Mouse (Mus musculus): ENCODE measurements around the gene L3mbtl1. TPM values are rescaled to one million over a fixed set of nuclear protein-coding genes. Genes with fewer than 3 reads are reported as not detected.

The L3mbtl1 gene
- polyA plus RNA-seq, 1 experiment from 2014 or later = 0.06 TPM

DNA sequence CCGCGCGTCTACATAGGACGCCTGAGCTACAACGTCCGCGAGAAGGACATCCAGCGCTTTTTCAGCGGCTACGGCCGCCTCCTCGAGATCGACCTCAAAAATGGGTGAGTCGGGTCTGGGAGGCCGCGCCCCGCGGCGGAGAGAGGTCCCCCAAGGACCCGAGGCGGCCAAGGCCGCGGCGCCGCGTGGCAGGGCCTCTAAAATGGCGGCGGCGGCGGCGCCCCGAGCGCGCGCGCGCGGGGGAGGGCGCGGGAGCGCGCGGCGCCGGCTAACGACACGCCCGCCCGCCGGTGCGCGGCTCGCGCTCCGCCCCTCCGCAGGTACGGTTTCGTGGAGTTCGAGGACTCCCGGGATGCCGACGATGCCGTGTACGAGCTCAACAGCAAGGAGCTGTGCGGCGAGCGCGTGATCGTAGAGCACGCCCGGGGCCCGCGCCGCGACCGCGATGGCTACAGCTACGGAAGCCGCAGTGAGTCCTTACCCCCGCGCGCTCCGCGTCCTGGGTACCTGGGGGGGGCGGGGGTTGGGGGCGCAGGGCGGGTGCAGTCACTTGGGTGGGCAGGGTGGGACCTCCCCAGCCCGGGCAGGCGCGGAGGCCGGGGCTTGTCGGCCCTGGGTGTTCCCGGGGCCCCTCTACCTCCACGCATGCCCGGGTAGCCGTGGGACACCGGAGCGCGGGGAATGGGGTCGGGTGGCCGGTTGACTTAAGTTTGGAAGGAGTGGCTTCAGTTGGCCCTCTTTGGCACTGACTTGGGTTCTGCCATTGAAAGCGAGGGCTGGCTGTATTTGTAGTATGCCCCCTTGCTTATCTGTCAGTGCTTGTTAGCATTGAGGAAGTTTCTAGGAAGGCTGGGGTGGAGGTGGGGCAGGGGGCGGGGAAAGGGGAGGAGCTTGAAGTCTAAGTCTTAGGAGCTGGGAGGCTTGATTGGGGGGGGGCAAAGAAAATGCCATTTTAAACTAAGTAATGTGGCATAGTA, 11.3 kb upstream of the L3mbtl1 start:
- Histone ChIP-seq H3K9me3 (replicated peaks; ENCODE audit: control insufficient read depth, low read length) (no peaks in the 10 kb centered on the region), H3K9ac (replicated peaks; ENCODE audit: low read length) (peak overlapping the region; percentile 100), H3K36me3 (replicated peaks; ENCODE audit: control insufficient read depth, insufficient read depth, low read depth, low read length) (peaks cover 5% of the 10 kb centered on the region), H3K27me3 (ENCODE audit: control insufficient read depth, insufficient read depth, low read length) (no peaks in the 10 kb centered on the region), H3K4me2 (ENCODE audit: low read depth, low read length) (peak overlapping the region; percentile 64), H3K27ac (replicated peaks; ENCODE audit: low read depth, low read length) (peak overlapping the region; percentile 94), H3K4me3 (ENCODE audit: low read depth, low read length) (peak overlapping the region; percentile 98), H3K4me1 (ENCODE audit: control insufficient read depth, insufficient read depth, low read length) (no peaks in the 10 kb centered on the region)
- peak; percentile 70 for DNase-seq (ENCODE audit: low spot score)
- peak; percentile 56 for ATAC-seq (replicated peaks; ENCODE audit: insufficient number of reproducible peaks, low FRiP score, low TSS enrichment, low read depth)
- under 1% methylated on average over 54 of the region's 103 CpGs for WGBS

DNA sequence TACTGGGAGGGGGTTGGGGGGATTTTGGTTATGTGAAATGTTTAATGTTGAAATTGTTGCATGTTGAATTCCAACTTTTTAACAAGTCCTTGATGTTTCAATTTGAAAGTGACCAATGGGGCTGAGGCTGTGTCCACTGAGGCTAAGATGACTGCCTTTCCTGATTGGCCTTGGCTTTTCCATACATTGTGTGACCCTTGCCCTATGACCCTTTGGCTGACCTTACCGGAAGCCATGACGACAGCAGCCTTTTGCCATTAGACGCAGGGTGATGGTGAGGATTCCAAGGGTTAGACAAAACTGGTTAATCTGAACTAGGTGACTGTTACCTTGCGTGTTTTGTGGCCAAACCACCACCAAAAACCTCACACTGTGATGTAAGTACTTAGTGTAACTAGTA, 10.6 kb upstream of the L3mbtl1 start:
- no peak for ATAC-seq (replicated peaks; ENCODE audit: insufficient number of reproducible peaks, low FRiP score, low TSS enrichment, low read depth)
- Histone ChIP-seq H3K4me2 (ENCODE audit: low read depth, low read length) (peak overlapping the region; percentile 64), H3K27me3 (ENCODE audit: control insufficient read depth, insufficient read depth, low read length) (no peaks in the 10 kb centered on the region), H3K9ac (replicated peaks; ENCODE audit: low read length) (peak overlapping the region; percentile 100), H3K36me3 (replicated peaks; ENCODE audit: control insufficient read depth, insufficient read depth, low read depth, low read length) (peaks cover 8% of the 10 kb centered on the region), H3K4me1 (ENCODE audit: control insufficient read depth, insufficient read depth, low read length) (no peaks in the 10 kb centered on the region), H3K27ac (replicated peaks; ENCODE audit: low read depth, low read length) (no peak overlapping the region), H3K9me3 (replicated peaks; ENCODE audit: control insufficient read depth, low read length) (no peaks in the 10 kb centered on the region), H3K4me3 (ENCODE audit: low read depth, low read length) (peak overlapping the region; percentile 98)
- peak; percentile 37 for DNase-seq (ENCODE audit: low spot score)
- WGBS = 44% methylated on average over 4 of the region's 4 CpGs

DNA sequence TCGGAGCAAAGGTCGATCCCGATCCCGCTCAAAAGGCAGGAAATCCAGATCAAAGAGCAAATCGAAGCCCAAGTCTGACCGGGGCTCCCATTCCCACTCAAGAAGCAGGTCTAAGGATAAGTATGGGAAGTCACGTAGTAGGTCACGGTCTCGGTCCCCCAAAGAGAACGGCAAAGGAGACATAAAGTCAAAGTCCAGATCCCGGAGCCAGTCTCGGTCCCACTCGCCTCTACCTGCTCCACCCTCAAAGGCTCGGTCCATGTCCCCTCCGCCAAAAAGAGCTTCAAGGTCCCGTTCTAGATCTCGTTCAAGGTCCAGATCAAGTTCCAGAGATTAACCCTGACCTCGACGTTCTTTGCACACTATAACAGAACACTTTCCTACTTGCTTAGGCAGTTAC, 8.9 kb upstream of the L3mbtl1 start:
- Histone ChIP-seq H3K9me3 (replicated peaks; ENCODE audit: control insufficient read depth, low read length) (no peaks in the 10 kb centered on the region), H3K9ac (replicated peaks; ENCODE audit: low read length) (no peak overlapping the region), H3K4me3 (ENCODE audit: low read depth, low read length) (no peak overlapping the region), H3K4me1 (ENCODE audit: control insufficient read depth, insufficient read depth, low read length) (no peaks in the 10 kb centered on the region), H3K27me3 (ENCODE audit: control insufficient read depth, insufficient read depth, low read length) (no peaks in the 10 kb centered on the region), H3K27ac (replicated peaks; ENCODE audit: low read depth, low read length) (no peak overlapping the region), H3K4me2 (ENCODE audit: low read depth, low read length) (no peak overlapping the region), H3K36me3 (replicated peaks; ENCODE audit: control insufficient read depth, insufficient read depth, low read depth, low read length) (peaks cover 11% of the 10 kb centered on the region)
- WGBS = 93% methylated on average over 19 of the region's 19 CpGs
- ATAC-seq (replicated peaks; ENCODE audit: insufficient number of reproducible peaks, low FRiP score, low TSS enrichment, low read depth) (no peak), DNase-seq (ENCODE audit: low spot score) (no peak)

DNA sequence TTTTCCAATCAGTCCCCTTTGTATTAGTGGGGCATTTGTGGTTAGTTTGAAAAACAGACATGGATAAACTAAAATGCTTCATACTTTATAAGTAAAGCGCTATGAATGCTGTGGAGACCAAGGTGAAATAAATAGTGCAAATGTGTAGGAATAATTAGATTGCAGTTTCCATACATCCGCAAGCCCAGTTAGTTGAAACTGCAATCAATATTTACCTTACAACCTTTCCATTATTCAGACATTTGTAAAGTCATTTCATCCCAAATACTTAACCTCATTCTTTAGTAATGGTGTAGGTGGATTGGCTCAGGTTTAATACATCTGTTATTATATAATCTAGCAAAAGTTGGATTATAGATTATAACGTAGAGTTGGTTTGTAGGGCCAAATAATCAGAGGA, 7.6 kb upstream of the L3mbtl1 start:
- no peak overlapping the region for H3K9ac ChIP-seq (replicated peaks; ENCODE audit: low read length)
- no peaks in the 10 kb centered on the region for H3K9me3 ChIP-seq (replicated peaks; ENCODE audit: control insufficient read depth, low read length)
- 96% methylated on average over 3 of the region's 3 CpGs for WGBS
- H3K4me1 ChIP-seq (ENCODE audit: control insufficient read depth, insufficient read depth, low read length) = no peaks in the 10 kb centered on the region
- DNase-seq (ENCODE audit: low spot score) (no peak), ATAC-seq (replicated peaks; ENCODE audit: insufficient number of reproducible peaks, low FRiP score, low TSS enrichment, low read depth) (no peak)
- H3K4me2 ChIP-seq (ENCODE audit: low read depth, low read length) = no peak overlapping the region
- no peaks in the 10 kb centered on the region for H3K27me3 ChIP-seq (ENCODE audit: control insufficient read depth, insufficient read depth, low read length)
- no peak overlapping the region for H3K4me3 ChIP-seq (ENCODE audit: low read depth, low read length)
- no peak overlapping the region for H3K27ac ChIP-seq (replicated peaks; ENCODE audit: low read depth, low read length)
- peaks cover 14% of the 10 kb centered on the region for H3K36me3 ChIP-seq (replicated peaks; ENCODE audit: control insufficient read depth, insufficient read depth, low read depth, low read length)

DNA sequence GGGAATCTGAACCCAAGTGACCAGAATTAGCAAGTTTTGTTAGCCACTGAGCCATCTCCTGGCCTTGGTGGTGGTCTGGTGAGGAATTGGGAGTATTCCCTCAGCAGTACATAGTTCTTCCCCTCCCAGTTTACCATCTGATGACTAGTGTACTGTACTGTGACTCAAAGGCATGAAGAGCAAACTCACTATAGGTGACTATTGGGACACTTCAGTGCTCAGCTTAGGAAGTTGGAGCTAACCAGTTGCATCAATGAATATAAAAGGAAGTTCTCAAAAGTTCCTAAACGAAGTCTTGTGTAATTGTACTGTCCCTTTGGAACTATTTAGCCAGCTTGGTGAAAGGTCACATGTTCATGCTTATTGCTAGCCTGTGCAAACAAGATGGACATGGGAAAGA, 3.7 kb upstream of the L3mbtl1 start:
- peaks cover 8% of the 10 kb centered on the region for H3K36me3 ChIP-seq (replicated peaks; ENCODE audit: control insufficient read depth, insufficient read depth, low read depth, low read length)
- H3K4me1 ChIP-seq (ENCODE audit: control insufficient read depth, insufficient read depth, low read length) = no peaks in the 10 kb centered on the region; the same call in 1 of the 2 replicates
- DNase-seq (ENCODE audit: low spot score) (no peak), ATAC-seq (replicated peaks; ENCODE audit: insufficient number of reproducible peaks, low FRiP score, low TSS enrichment, low read depth) (no peak)
- 83% methylated on average over 1 of the region's 1 CpGs for WGBS
- no peak overlapping the region for H3K4me2 ChIP-seq (ENCODE audit: low read depth, low read length)
- H3K27me3 ChIP-seq (ENCODE audit: control insufficient read depth, insufficient read depth, low read length) = peaks cover 3% of the 10 kb centered on the region; the same call in 1 of the 2 replicates
- no peak overlapping the region for H3K4me3 ChIP-seq (ENCODE audit: low read depth, low read length)
- H3K9ac ChIP-seq (replicated peaks; ENCODE audit: low read length) = no peak overlapping the region
- H3K27ac ChIP-seq (replicated peaks; ENCODE audit: low read depth, low read length) = no peak overlapping the region
- no peaks in the 10 kb centered on the region for H3K9me3 ChIP-seq (replicated peaks; ENCODE audit: control insufficient read depth, low read length)

DNA sequence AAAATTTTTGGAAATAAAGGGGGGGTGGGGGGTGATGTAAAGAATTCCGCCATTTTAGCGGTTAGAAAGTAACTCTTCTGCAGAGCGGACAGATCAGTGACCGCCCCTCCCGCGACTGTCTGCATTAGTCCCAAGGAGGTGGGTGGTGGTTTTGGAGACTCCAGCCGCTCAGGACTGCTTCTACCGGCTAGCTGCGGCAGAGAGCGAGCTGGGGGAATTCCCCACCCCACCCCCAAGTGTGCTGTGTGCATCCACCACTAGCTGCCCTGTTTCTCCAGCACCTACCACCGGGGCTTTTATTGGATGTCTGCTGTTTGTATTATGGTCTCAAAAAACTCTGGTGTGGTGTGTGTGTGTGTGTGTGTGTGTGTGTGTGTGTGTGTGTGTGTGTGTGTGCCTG, 659 bp downstream of the L3mbtl1 start:
- H3K27me3 ChIP-seq (ENCODE audit: control insufficient read depth, insufficient read depth, low read length) = peaks cover 3% of the 10 kb centered on the region; the same call in 1 of the 2 replicates
- no peak overlapping the region for H3K9ac ChIP-seq (replicated peaks; ENCODE audit: low read length)
- H3K27ac ChIP-seq (replicated peaks; ENCODE audit: low read depth, low read length) = no peak overlapping the region
- DNase-seq (ENCODE audit: low spot score) = no peak
- 9% methylated on average over 10 of the region's 11 CpGs for WGBS
- no peak overlapping the region; the same call in 1 of the 2 replicates for H3K4me3 ChIP-seq (ENCODE audit: low read depth, low read length)
- no peaks in the 10 kb centered on the region for H3K9me3 ChIP-seq (replicated peaks; ENCODE audit: control insufficient read depth, low read length)
- peak overlapping the region; percentile 97 for H3K4me2 ChIP-seq (ENCODE audit: low read depth, low read length)
- ATAC-seq (replicated peaks; ENCODE audit: insufficient number of reproducible peaks, low FRiP score, low TSS enrichment, low read depth) = no peak
- no peaks in the 10 kb centered on the region; the same call in 1 of the 2 replicates for H3K4me1 ChIP-seq (ENCODE audit: control insufficient read depth, insufficient read depth, low read length)
- H3K36me3 ChIP-seq (replicated peaks; ENCODE audit: control insufficient read depth, insufficient read depth, low read depth, low read length) = peaks cover 5% of the 10 kb centered on the region

DNA sequence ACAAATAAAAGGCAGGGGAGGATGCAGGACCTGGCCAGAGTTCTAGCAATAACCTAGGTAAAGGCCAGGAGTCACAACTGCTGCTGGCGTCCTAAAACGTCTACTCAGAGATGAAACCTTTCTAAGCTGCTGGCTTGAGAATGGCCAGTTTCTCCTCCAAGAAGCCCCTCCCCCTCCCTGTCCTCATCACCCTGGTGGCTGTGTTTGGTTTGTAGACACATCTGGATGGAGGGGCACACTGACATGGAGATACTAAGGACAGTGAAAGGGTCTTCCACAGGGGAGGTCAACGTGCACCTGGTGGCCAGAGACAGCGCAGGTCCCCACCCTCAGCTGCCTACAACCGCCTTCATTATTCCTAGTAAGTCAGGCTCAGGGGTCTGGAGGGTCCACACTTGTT, 3.7 kb downstream of the L3mbtl1 start:
- H3K4me2 ChIP-seq (ENCODE audit: low read depth, low read length) = no peak overlapping the region
- 79% methylated on average over 5 of the region's 5 CpGs for WGBS

DNA sequence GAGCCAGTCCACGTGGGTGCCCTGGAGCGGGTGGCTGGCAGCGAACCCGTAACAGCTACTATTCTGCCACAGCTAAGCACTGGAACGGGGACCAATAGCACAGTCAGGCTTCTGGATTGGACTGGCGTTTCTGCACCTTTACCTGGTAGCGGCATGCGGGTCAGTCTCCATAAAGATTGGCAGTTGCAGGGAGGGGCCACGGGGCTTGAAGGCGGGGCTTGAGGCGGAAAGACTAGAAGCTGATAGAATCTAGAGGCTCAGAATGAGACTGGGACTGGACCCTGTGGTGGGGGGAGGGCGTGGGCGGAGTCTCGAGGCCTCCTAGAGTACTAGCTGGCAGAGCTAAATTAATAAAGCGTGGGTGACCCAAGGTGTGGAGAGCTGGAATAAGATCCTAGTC, 4.5 kb downstream of the L3mbtl1 start:
- 31% methylated on average over 15 of the region's 15 CpGs for WGBS
- Histone ChIP-seq H3K4me2 (ENCODE audit: low read depth, low read length) (peak overlapping the region; percentile 34; the same call in 1 of the 2 replicates), H3K4me1 (ENCODE audit: control insufficient read depth, insufficient read depth, low read length) (no peaks in the 10 kb centered on the region), H3K27me3 (ENCODE audit: control insufficient read depth, insufficient read depth, low read length) (peaks cover 3% of the 10 kb centered on the region; the same call in 1 of the 2 replicates), H3K9ac (replicated peaks; ENCODE audit: low read length) (no peak overlapping the region), H3K27ac (replicated peaks; ENCODE audit: low read depth, low read length) (no peak overlapping the region), H3K36me3 (replicated peaks; ENCODE audit: control insufficient read depth, insufficient read depth, low read depth, low read length) (no peaks in the 10 kb centered on the region), H3K4me3 (ENCODE audit: low read depth, low read length) (0 out of 2 replicates have a peak overlapping the region, but pooled peaks have one; percentile 7), H3K9me3 (replicated peaks; ENCODE audit: control insufficient read depth, low read length) (no peaks in the 10 kb centered on the region)
- DNase-seq (ENCODE audit: low spot score) (peak; percentile 32), ATAC-seq (replicated peaks; ENCODE audit: insufficient number of reproducible peaks, low FRiP score, low TSS enrichment, low read depth) (no peak)

More for the DNA sequence above, 3.7 kb downstream of the L3mbtl1 start:
- DNase-seq (ENCODE audit: low spot score) (no peak), ATAC-seq (replicated peaks; ENCODE audit: insufficient number of reproducible peaks, low FRiP score, low TSS enrichment, low read depth) (no peak)
- Histone ChIP-seq H3K4me3 (ENCODE audit: low read depth, low read length) (no peak overlapping the region), H3K27ac (replicated peaks; ENCODE audit: low read depth, low read length) (no peak overlapping the region), H3K4me1 (ENCODE audit: control insufficient read depth, insufficient read depth, low read length) (no peaks in the 10 kb centered on the region), H3K9ac (replicated peaks; ENCODE audit: low read length) (no peak overlapping the region), H3K9me3 (replicated peaks; ENCODE audit: control insufficient read depth, low read length) (no peaks in the 10 kb centered on the region), H3K27me3 (ENCODE audit: control insufficient read depth, insufficient read depth, low read length) (peaks cover 3% of the 10 kb centered on the region; the same call in 1 of the 2 replicates), H3K36me3 (replicated peaks; ENCODE audit: control insufficient read depth, insufficient read depth, low read depth, low read length) (no peaks in the 10 kb centered on the region)
